Mouse (Mus musculus) frontal cortex, postnatal 14 days (tissue): Measurements from ENCODE around the gene Map2.

ENCODE experiments used
- DNase-seq, 2 experiments: peaks; one replicate each; pipeline ENCODE4 v3.0.0; 2022; ENCODE audit warnings: low spot score in 2 of 2

Map2 gene

DNA sequence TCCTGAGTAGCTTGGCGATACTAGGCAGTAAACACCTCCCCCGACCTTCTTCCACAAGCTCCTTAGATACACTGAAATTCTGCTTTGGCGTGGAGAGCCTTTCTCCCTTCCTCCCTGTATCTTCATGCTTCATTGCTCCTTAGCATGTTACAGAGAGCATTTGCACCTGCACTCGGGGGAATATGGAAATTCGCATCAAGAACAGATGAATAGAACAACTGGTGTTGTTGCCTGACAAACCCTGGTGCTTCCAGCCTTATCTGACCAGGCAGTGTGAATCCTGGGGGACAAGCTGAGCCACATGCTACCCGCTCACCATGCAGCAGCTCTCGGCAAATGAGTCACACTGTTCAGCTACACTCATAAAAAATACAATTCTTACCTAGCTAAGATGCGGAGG is 213.5 kb downstream of the Map2 start:
- DNase-seq, result no peak

GRCm38 (mm10) chr1:66394944-66395637 is 220.0 kb downstream of the Map2 start:
- no peak for DNase-seq

DNA sequence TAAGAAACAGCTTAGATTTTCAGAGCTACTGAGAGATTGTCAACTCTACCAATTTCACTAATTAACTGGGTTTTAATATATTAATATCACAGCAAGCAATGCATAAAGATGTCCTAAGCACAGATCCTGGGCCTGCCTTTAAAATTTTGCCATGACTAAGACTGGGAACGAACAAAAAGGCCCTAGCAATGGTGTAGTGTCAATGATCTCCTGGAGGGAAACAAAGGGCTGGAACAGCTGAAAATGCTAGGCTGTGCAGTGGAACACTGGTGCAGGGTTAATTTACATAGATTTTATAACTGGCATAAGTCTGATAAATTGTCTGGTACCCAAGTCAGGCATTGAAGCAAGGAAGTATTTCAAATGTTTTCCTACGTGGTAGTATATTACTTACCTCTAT is 220.8 kb downstream of the Map2 start:
- no peak for DNase-seq

DNA sequence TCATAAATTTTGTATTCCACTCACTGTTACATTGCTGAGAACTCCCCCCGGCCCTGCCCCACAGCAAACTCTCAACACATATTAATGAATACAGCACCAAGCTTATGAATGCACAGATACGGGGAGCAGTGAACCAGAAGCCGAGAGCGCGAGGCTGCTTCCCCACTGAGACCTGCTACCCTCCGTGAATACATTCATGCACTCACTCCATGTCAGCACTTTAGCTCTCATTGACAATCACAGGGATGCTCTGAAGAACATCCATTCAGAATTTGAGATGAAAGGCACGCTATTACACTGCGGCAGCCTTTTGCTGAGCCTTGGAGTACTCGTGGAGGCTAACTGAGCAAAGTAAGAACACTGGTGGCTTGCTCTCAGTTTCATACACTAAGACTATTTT is 226.8 kb downstream of the Map2 start:
- no peak for DNase-seq

DNA sequence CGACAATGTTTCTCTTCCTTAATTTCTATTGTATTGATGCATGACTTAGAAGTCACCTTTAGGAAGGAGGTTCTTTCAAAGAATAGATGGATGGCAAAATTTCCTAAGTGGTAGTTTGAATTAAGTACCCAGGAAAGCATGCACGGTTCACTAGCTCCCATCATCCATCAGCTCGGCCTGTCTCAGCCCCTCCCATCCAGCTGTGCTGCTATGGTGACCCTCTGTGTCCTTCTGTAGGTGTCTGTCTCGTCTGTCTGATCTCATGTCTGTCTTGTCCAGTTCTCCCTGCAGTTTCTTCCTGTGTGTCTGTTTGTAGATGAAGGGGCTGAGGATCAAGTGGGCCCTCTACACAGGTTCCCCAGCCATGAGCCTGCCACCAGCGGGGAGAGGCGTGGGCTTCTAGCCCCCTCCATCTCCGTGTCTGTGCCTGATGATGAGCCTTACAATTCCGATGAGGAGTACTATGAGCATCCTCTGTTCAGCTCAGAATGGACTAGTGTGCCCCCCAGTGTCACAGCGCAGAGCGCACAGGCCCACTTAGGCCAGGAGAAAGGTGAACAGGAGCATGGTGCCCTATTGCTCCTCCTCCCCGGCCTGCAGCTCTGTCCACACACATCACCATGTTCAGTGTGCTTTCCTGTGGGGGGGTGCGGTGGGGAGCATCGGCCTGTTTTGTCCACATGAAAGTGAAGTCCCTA is 232.3 kb downstream of the Map2 start:
- DNase-seq, result no peak

- no peak for DNase-seq
Observed at GRCm38 (mm10) chr1:66418360-66418759, 243.3 kb downstream of the Map2 start.

DNA sequence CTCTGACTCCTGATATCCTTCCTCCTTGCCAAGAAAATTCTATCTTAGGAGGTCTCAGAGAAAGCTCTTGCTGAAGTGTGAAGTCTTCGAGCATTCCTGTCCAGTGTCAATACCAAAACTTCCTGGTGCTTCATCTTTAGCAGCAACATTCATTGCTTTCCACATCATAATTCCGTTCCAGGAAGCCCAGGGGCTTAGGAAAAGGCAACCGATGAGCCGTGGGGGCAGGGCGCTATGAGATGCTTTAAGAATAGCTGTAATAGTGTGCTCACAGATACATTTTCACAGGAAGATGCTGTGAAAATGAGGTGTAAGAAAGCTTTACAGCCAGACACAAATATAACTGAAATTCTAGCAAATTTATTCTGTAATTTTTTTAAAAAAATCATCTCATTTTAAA is 251.0 kb downstream of the Map2 start:
- no peak for DNase-seq

DNA sequence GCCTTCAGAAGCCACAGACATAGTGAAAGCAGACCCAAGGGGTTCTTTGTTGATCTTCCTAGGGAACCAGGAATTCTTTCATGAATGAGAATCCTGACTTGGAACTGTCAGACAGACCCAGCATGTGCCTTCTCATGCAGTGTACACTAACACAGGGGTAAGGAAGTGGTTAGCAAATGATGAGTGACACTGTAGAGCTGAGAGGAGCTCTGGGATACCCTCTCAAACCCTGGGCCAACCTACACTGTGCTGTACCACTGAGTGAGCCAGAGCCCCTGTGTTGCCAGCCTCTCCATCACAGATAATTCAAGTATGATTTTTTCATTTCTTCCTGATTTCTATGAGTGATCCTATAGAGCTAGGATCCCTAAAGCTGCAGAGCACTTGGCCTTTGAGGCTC is 255.9 kb downstream of the Map2 start:
- no peak for DNase-seq

DNA sequence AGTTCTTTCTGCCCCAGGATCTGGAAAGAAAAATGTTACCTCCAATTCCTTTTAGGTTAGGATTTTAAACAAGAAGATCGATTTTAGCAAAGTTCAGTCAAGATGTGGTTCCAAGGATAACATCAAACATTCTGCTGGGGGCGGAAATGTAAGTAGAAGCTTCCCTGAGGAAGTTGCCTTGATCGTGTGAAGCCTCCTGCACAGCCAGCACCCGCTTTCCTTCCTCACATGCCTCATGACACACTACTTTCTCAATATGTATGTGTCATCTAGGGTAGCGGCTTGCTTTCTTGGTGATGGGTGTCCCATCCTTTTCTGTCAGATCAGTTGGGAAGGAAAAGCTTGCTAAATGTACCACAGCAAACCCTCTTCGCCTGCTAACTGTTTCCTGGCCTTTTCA is 256.4 kb downstream of the Map2 start:
- no peak for DNase-seq

GRCm38 (mm10) chr1:66438069-66438468 is 263.0 kb downstream of the Map2 start:
- no peak for DNase-seq

DNA sequence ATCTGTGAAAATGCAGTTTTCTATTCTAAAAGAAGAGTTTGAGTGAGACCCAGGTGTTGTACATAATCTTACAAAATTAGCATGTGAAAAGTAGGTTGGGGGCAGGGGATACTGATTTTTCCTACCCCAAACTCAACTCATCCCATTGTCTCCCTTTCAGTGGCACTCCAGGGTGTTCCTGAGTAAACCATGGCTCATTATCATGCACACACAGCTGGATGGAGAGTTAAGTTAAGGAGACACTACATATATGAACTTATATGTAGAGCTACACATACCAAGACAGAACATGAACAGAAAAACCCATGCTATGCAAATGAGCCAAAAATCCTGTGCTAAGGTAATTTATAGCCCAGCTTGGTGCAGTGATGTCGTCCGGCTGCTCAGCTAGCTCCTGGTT is 267.8 kb downstream of the Map2 start:
- no peak for DNase-seq

GRCm38 (mm10) chr1:66449471-66449870 is 274.4 kb downstream of the Map2 start:
- no peak for DNase-seq

DNA sequence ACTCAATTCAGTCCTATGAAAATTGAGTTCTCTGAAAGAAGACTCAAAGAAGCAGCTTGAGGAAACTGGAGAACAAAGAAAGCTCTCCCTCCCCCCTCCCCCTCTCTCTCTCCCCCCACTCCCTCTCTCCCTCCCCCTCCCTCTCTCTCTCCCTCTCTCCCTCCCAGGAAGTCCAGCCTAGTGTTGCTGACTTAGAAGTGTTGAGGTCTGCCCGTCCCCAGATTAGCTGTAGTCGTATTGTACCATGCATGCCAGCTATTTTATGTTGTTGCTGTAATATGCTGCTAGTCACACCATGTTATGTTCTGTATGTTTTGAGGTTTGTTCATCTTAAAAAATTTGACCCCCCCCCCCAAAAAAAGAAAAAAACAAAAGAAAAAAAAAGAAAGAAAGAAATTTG is 281.5 kb downstream of the Map2 start:
- no peak for DNase-seq

- no peak for DNase-seq
Observed at GRCm38 (mm10) chr1:66457747-66458146, 282.7 kb downstream of the Map2 start.

DNA sequence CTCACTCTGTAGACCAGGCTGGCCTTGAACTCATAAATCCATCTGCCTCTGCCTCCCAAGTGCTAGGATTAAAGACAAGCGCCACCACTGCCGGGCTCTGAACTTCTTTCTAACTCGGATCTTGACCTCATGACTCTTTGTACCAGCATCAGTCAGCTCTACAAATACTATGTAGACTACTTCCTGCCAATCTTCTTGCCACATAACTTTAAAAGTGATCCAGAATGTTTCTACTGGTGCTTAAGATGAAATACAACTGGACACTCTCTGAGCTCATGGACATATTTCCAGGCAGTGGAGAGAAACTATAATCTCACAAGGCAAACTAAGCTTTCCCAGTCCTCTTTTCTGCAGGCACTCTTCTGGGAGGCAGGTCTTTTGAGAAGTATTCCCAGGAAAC is 284.3 kb downstream of the Map2 start:
- DNase-seq, result no peak

- no peak for DNase-seq
Observed at GRCm38 (mm10) chr1:66460850-66461249, 285.8 kb downstream of the Map2 start.

DNA sequence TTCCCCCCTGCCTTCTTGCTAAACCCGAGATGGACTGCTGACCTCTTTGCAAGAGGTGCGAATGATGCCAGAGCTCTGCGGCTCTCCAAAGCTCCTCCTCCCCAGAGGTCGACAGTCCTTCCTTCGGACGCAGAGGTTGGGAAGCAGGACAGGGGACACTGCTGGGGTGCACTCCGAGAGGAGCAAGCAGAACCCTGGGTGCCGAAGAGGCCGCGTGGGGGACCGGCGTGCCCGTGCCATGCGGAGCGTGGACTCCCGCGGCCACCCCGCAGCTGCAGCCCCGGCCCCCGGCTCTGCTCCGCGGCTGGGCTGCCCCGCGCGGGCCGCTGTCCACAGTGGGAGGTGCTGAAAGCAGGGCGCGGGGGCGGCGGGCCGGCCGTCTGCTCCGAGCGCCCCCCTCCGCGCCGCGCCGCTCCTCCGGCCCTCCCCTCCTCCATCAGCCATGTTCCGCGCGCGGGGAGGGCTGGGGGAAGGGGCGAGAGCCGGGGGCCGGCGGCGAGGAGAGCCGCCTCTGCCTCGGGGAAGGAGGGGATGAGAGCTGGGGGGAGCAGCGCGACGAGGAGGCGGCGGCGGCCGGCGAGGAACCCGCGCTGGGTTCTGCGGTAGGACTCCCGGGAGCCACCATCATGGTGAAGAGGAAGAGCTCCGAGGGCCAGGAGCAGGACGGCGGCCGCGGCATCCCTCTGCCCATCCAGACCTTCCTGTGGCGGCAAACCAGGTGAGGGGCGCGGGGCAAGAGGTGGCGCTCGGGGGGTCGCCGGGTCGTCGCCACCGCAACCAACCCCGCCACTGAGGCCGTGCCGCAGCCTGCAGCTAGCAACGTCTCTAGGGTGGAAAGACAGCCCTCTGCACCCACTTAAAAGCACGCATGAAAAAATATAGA is 293.0 kb downstream of the Map2 start, which contains the start of gene Unc80:
TSS of gene Unc80 (plus strand) at position 547 of the 883 bp plus-strand sequence.
- peak; percentile 28 to 50 for DNase-seq

GRCm38 (mm10) chr1:66468704-66469020 is 293.6 kb downstream of the Map2 start:
- DNase-seq, result no peak

DNA sequence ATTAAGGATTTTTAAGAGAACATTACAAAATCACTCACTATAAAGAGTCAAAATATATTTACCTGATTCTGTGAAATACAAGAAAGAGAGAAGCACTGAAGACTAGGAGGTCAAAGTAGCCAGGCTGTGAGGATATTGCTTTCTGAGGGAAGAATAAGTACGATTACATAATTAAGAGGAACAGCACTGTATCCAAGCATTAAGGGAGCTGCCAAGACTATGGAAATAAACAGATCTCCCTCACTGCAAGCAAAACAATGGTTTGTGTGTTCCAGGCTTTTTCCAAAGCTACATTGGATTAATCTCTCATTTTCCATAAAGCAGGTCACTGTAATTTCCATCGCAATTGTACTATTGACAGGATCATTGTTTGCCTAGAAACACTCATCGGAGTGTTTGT is 307.7 kb downstream of the Map2 start:
- no peak for DNase-seq
